Mouse (Mus musculus) spleen, adult 2 months (tissue): Measurements from ENCODE around the gene Ppox.

Experiments
- CTCF ChIP-seq: fragments of 200-500 bp; IDR thresholded peaks from 2 replicates; pipeline ENCODE4 v1.5.1; 2011; ENCODE audit warnings: mild to moderate bottlenecking, inconsistent platforms; ENCODE audit not compliant: insufficient read depth, insufficient read length, insufficient replicate concordance; ENCODE audit errors: extremely low read depth
- POLR2A ChIP-seq: fragments of 200-500 bp; IDR thresholded peaks from 2 replicates; pipeline ENCODE4 v1.6.1; 2011; ENCODE audit warnings: low read depth, low read length, inconsistent platforms

GRCm38 (mm10) chr1:171238463-171238862 is 42.5 kb downstream of the Ppox start:
- TF ChIP-seq CTCF (peak; percentile 86), POLR2A (no peak)
